Mouse (Mus musculus) heart, postnatal 0 days (tissue): ENCODE results near the gene Pafah1b3. TPM values are rescaled to one million over a fixed set of nuclear protein-coding genes. Genes with fewer than 3 reads are reported as not detected.

Experiments
- ATAC-seq: fragments of 200-750 bp; cut with Nextera tagmentation; 2 replicates; pipeline ENCODE4 v1.8.0; 2017; ENCODE audit warnings: low read depth, moderate number of reproducible peaks, moderate library complexity; ENCODE audit not compliant: insufficient read depth
- DNase-seq: peaks from one replicate; pipeline ENCODE4 v3.0.0-alpha.2; 2016; ENCODE audit warnings: low spot score
- H3K27ac ChIP-seq: fragments of 300-500 bp; sonication (generic); 2 replicates; pipeline ENCODE4 v1.5.1; 2014; ENCODE audit warnings: low read depth, mild to moderate bottlenecking
- H3K27me3 ChIP-seq: fragments of 300-500 bp; sonication (generic); 2 replicates; pipeline ENCODE4 v1.6.1; 2014; ENCODE audit warnings: low read length, mixed read lengths; ENCODE audit not compliant: control insufficient read depth, insufficient read depth
- H3K36me3 ChIP-seq: fragments of 300-500 bp; sonication (generic); replicated peaks from 2 replicates; pipeline ENCODE4 v1.6.1; 2014; ENCODE audit warnings: low read length, mixed read lengths; ENCODE audit not compliant: control insufficient read depth, insufficient read depth
- H3K4me1 ChIP-seq: fragments of 300-500 bp; sonication (generic); 2 replicates; pipeline ENCODE4 v1.6.1; 2014; ENCODE audit warnings: antibody characterized with exemption; ENCODE audit not compliant: control insufficient read depth, insufficient read depth
- H3K4me2 ChIP-seq: fragments of 300-500 bp; sonication (generic); 2 replicates; pipeline ENCODE4 v1.6.1; 2014; ENCODE audit warnings: low read depth, mild to moderate bottlenecking, low read length, moderate library complexity
- H3K4me3 ChIP-seq: fragments of 300-500 bp; sonication (generic); 2 replicates; pipeline ENCODE4 v1.5.1; 2014; ENCODE audit warnings: low read depth, low read length
- H3K9ac ChIP-seq: fragments of 300-500 bp; sonication (generic); replicated peaks from 2 replicates; pipeline ENCODE4 v1.6.1; 2014; ENCODE audit warnings: low read depth, low read length, mixed read lengths
- H3K9me3 ChIP-seq: fragments of 300-500 bp; sonication (generic); replicated peaks from 2 replicates; pipeline ENCODE4 v1.6.1; 2016; ENCODE audit warnings: low read length; ENCODE audit not compliant: control insufficient read depth
- CTCF ChIP-seq: IDR thresholded peaks from 2 replicates; pipeline ENCODE4 v1.5.1; 2016; ENCODE audit warnings: antibody characterized with exemption, control low read depth, low read depth
- EP300 ChIP-seq: IDR thresholded peaks from 2 replicates; pipeline ENCODE4 v1.6.1; 2016; ENCODE audit warnings: antibody characterized with exemption, low read depth
- WGBS: fragments of 180-500 bp; shearing (Covaris S2); extraction: QIAGEN DNeasy Blood & Tissue Kit; methylation state at CpG from one replicate; pipeline ENCODE4 v1.1.7; 2014; 5-methylcytosine and 5-hydroxymethylcytosine counted together
- polyA plus RNA-seq: library from polyadenylated mRNA; unstranded; fragments of >200 nt; fragmentation: Nextera tagmentation; extraction: Ambion mirVana; gene quantifications from 2 replicates; pipeline ENCODE4 v1.2.1, GENCODE M21; 2015
- total RNA-seq: library from RNA; depleted of rRNA; stranded (reverse); fragments of >200 nt; gene quantifications from 2 replicates; pipeline ENCODE4 v1.2.3, GENCODE M21; 2014; ENCODE audit warnings: low replicate concordance

Gene Pafah1b3
- total and polyA plus RNA-seq, 2 experiments from 2014 or later, result 57.3 to 161 TPM

DNA sequence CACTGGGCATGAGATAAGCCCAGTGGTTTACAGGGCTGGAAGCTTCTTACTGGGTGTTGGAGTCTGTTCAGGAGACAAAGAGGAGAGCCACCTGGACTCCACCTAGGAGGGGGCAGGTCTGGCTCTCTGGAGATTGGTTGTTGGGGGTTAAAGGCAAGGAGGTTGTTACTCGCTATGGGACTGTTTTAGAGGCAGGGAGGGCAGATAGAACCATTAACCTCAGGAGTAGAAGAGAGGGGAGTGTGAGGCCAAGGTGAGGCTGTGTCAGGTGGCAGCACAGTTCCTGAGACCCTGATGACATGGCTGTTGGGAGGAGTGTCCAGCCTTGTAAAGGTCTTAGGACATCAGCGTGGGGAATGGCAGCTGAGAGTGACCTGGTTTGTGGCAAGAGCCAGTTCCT, 13.6 kb downstream of the Pafah1b3 start:
- Histone ChIP-seq H3K9me3 (no peaks in the 10 kb centered on the region), H3K9ac (0 out of 2 replicates have a peak overlapping the region, but pooled peaks have one; percentile 35), H3K36me3 (peaks cover 44% of the 10 kb centered on the region), H3K27me3 (no peaks in the 10 kb centered on the region), H3K27ac (peak overlapping the region; percentile 96; the same call in 1 of the 2 replicates), H3K4me2 (peak overlapping the region; percentile 88; the same call in 1 of the 2 replicates), H3K4me1 (peaks cover 40% of the 10 kb centered on the region), H3K4me3 (no peak overlapping the region)
- ATAC-seq, result no peak
- DNase-seq, result no peak
- TF ChIP-seq EP300 (no peak), CTCF (no peak)
- 40% methylated on average over 2 of the region's 2 CpGs for WGBS

DNA sequence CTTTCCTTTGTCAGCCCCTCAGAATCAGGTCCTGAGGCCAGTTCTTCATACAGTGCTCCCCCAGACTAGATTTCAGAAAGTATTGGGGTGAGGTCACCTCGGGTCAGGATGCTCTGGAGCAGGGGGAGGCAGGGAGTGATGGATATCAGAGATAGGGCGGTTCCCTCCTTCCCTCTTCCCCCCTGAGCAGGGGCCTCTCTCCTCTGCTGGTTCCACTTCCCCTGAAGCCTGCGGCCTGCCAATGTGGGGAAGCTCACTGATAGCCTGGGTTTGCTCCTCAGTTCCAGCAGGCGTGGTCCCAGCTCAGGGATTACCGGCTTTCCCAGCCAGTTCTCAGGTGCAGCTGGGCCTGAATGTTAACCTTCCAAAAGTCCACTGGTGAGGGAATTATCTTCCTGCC, 14.1 kb downstream of the Pafah1b3 start:
- H3K4me3 ChIP-seq, result peak overlapping the region; percentile 66
- H3K9ac ChIP-seq, result peak overlapping the region; percentile 35; the same call in 1 of the 2 replicates
- TF ChIP-seq EP300, result no peak
- no peak for TF ChIP-seq CTCF
- H3K36me3 ChIP-seq, result peaks cover 38% of the 10 kb centered on the region
- H3K4me1 ChIP-seq, result peaks cover 40% of the 10 kb centered on the region
- ATAC-seq (no peak), DNase-seq (no peak)
- 8% methylated on average over 5 of the region's 5 CpGs for WGBS
- no peaks in the 10 kb centered on the region for H3K9me3 ChIP-seq
- H3K4me2 ChIP-seq, result peak overlapping the region; percentile 88
- peak overlapping the region; percentile 96 for H3K27ac ChIP-seq
- no peaks in the 10 kb centered on the region for H3K27me3 ChIP-seq

DNA sequence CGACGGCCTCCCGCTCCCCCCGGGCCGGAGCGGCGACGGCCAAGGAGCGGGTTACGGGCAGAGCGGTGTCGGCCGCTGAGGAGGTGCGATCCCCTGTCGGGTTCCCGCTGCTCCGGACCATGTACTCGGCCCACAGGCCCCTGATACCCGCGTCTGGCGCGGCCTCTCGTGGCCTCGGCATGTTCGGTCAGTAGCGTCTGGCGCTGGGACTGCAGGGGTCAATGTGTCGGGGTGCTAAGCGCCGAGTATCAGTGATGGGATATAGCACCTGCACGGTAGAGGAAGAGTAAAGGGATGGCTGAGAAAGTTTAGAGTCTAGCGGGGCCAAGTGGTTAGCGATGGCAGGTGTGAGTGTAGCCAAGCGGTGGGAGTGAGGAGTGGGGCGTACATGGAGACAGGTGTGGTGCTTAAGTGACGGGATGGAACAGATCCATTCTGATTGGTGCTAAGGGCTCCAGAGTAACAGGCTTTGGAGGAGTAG, 15.0 kb downstream of the Pafah1b3 start:
- H3K27me3 ChIP-seq, result no peaks in the 10 kb centered on the region
- no peak for DNase-seq
- peak overlapping the region; percentile 88 for H3K4me2 ChIP-seq
- H3K4me3 ChIP-seq, result peak overlapping the region; percentile 66
- peak overlapping the region; percentile 96 for H3K27ac ChIP-seq
- under 1% methylated on average over 33 of the region's 36 CpGs for WGBS
- ATAC-seq, result no peak
- H3K9ac ChIP-seq, result peak overlapping the region; percentile 66
- TF ChIP-seq EP300 (no peak), CTCF (no peak)
- H3K9me3 ChIP-seq, result no peaks in the 10 kb centered on the region
- H3K4me1 ChIP-seq, result peaks cover 43% of the 10 kb centered on the region
- peaks cover 30% of the 10 kb centered on the region for H3K36me3 ChIP-seq

GRCm38 (mm10) chr7:25281734-25282601, 15.8 kb downstream of the Pafah1b3 start:
- H3K27me3 ChIP-seq, result no peaks in the 10 kb centered on the region
- no peaks in the 10 kb centered on the region for H3K9me3 ChIP-seq
- H3K27ac ChIP-seq, result peak overlapping the region; percentile 99
- peak overlapping the region; percentile 66 for H3K9ac ChIP-seq
- DNase-seq (peak; percentile 96), ATAC-seq (peak; percentile 81)
- H3K4me2 ChIP-seq, result peak overlapping the region; percentile 88
- TF ChIP-seq EP300 (peak; percentile 64), CTCF (no peak)
- H3K4me1 ChIP-seq, result peaks cover 47% of the 10 kb centered on the region
- H3K4me3 ChIP-seq, result peak overlapping the region; percentile 66
- peaks cover 22% of the 10 kb centered on the region for H3K36me3 ChIP-seq
- under 1% methylated on average over 67 of the region's 108 CpGs for WGBS

- H3K27me3 ChIP-seq, result no peaks in the 10 kb centered on the region
- peak overlapping the region; percentile 99 for H3K27ac ChIP-seq
- H3K4me3 ChIP-seq, result peak overlapping the region; percentile 66
- 14% methylated on average over 12 of the region's 12 CpGs for WGBS
- H3K4me2 ChIP-seq, result peak overlapping the region; percentile 79
- DNase-seq (no peak), ATAC-seq (no peak)
- H3K36me3 ChIP-seq, result peaks cover 15% of the 10 kb centered on the region
- H3K9ac ChIP-seq, result peak overlapping the region; percentile 63; the same call in 1 of the 2 replicates
- H3K4me1 ChIP-seq, result peaks cover 49% of the 10 kb centered on the region
- no peaks in the 10 kb centered on the region for H3K9me3 ChIP-seq
- no peak for TF ChIP-seq CTCF
- TF ChIP-seq EP300, result no peak
Observed at GRCm38 (mm10) chr7:25281166-25281733, 16.5 kb downstream of the Pafah1b3 start.
